Mouse (Mus musculus) intestine, postnatal 0 days (tissue): ENCODE data around the gene Kng1. TPM values are rescaled to one million over a fixed set of nuclear protein-coding genes. Genes with fewer than 3 reads are reported as not detected.
"Not testable (repeated sequence)": the region's sequence is repeated elsewhere in the genome, so short reads cannot be mapped to it uniquely, and the experiment has no call there.

ENCODE experiments used
- ATAC-seq: fragments of 200-750 bp; cut with Nextera tagmentation; 2 replicates; pipeline ENCODE4 v1.8.0; 2017; ENCODE audit warnings: mild to moderate bottlenecking, moderate TSS enrichment, moderate library complexity
- H3K27ac ChIP-seq: fragments of 300-500 bp; sonication (generic); 2 replicates; pipeline ENCODE4 v1.5.1; 2014; ENCODE audit warnings: mild to moderate bottlenecking, low read depth, low read length, moderate library complexity
- H3K27me3 ChIP-seq: fragments of 300-500 bp; sonication (generic); replicated peaks from 2 replicates; pipeline ENCODE4 v1.6.1; 2014; ENCODE audit warnings: low read length, mixed read lengths; ENCODE audit not compliant: control insufficient read depth, insufficient read depth
- H3K36me3 ChIP-seq: fragments of 300-500 bp; sonication (generic); 2 replicates; pipeline ENCODE4 v1.6.1; 2014; ENCODE audit warnings: mild to moderate bottlenecking, moderate library complexity; ENCODE audit not compliant: control insufficient read depth, insufficient read depth
- H3K4me1 ChIP-seq: fragments of 300-500 bp; sonication (generic); replicated peaks from 2 replicates; pipeline ENCODE4 v1.6.1; 2014; ENCODE audit warnings: antibody characterized with exemption, low read length, mixed read lengths; ENCODE audit not compliant: control insufficient read depth, insufficient read depth
- H3K4me2 ChIP-seq: fragments of 300-500 bp; sonication (generic); replicated peaks from 2 replicates; pipeline ENCODE4 v1.6.1; 2014; ENCODE audit warnings: low read depth, mild to moderate bottlenecking, moderate library complexity
- H3K4me3 ChIP-seq: fragments of 300-500 bp; sonication (generic); 2 replicates; pipeline ENCODE4 v1.5.1; 2014; ENCODE audit warnings: low read depth, low read length
- H3K9ac ChIP-seq: fragments of 300-500 bp; sonication (generic); 2 replicates; pipeline ENCODE4 v1.6.1; 2014; ENCODE audit warnings: mild to moderate bottlenecking, low read depth, low read length
- H3K9me3 ChIP-seq: fragments of 300-500 bp; sonication (generic); 2 replicates; pipeline ENCODE4 v1.6.1; 2016; ENCODE audit warnings: mixed run types; ENCODE audit not compliant: control insufficient read depth
- CTCF ChIP-seq: sonication (generic); IDR thresholded peaks from 2 replicates; pipeline ENCODE4 v1.5.1; 2016; ENCODE audit warnings: low read depth, mild to moderate bottlenecking, control low read depth, antibody characterized with exemption, moderate library complexity
- WGBS: fragments of 180-500 bp; shearing (Covaris S2); extraction: QIAGEN DNeasy Blood & Tissue Kit; methylation state at CpG from one replicate; pipeline ENCODE4 v1.1.7; 2014; 5-methylcytosine and 5-hydroxymethylcytosine counted together
- polyA plus RNA-seq: library from polyadenylated mRNA; unstranded; fragments of >200 nt; fragmentation: Nextera tagmentation; extraction: Ambion mirVana; gene quantifications from 2 replicates; pipeline ENCODE4 v1.2.1, GENCODE M21; 2015

The Kng1 gene
- 1.7 and 2.4 TPM in 2 replicates for polyA plus RNA-seq

GRCm38 (mm10) chr16:23057668-23058447, at the start of gene Kng1:
Kng1 (plus strand) TSS chr16:23057865.
- not testable (repeated sequence) for H3K9ac ChIP-seq, H3K27me3 ChIP-seq, H3K36me3 ChIP-seq, H3K4me2 ChIP-seq, H3K9me3 ChIP-seq, H3K27ac ChIP-seq, ATAC-seq, H3K4me1 ChIP-seq, H3K4me3 ChIP-seq
- WGBS: 78% methylated on average over 1 of the region's 1 CpGs

- not testable (repeated sequence) for H3K36me3 ChIP-seq, H3K27me3 ChIP-seq, H3K4me1 ChIP-seq, H3K4me2 ChIP-seq, H3K9me3 ChIP-seq, H3K27ac ChIP-seq, H3K9ac ChIP-seq, ATAC-seq, H3K4me3 ChIP-seq
- WGBS: 85% methylated on average over 2 of the region's 2 CpGs
Measured at GRCm38 (mm10) chr16:23013786-23014185, 43.9 kb upstream of the Kng1 start.

GRCm38 (mm10) chr16:23014645-23015044, 43.0 kb upstream of the Kng1 start:
- H3K27me3 ChIP-seq, H3K4me1 ChIP-seq, H3K36me3 ChIP-seq, H3K4me3 ChIP-seq, H3K9ac ChIP-seq, H3K4me2 ChIP-seq, ATAC-seq, H3K9me3 ChIP-seq, H3K27ac ChIP-seq: not testable (repeated sequence)
- 88% methylated on average over 8 of the region's 8 CpGs for WGBS

GRCm38 (mm10) chr16:23020571-23020970, 37.1 kb upstream of the Kng1 start:
- H3K27me3 ChIP-seq, H3K4me3 ChIP-seq, H3K9ac ChIP-seq, H3K4me1 ChIP-seq, H3K4me2 ChIP-seq, ATAC-seq, H3K9me3 ChIP-seq, H3K36me3 ChIP-seq, H3K27ac ChIP-seq: not testable (repeated sequence)
- 60% methylated on average over 1 of the region's 1 CpGs for WGBS

GRCm38 (mm10) chr16:23025111-23025510, 32.6 kb upstream of the Kng1 start:
- Histone ChIP-seq H3K4me2 (no peak overlapping the region), H3K4me1 (0 out of 2 replicates have a peak, but pooled peaks cover 3% of the 10 kb centered on the region), H3K27ac (no peak overlapping the region), H3K9me3 (no peaks in the 10 kb centered on the region), H3K36me3 (no peaks in the 10 kb centered on the region), H3K27me3 (no peaks in the 10 kb centered on the region), H3K9ac (no peak overlapping the region), H3K4me3 (no peak overlapping the region)
- 72% methylated on average over 6 of the region's 6 CpGs for WGBS
- ATAC-seq: no peak
- TF ChIP-seq CTCF: no peak

- peak; percentile 91 for ATAC-seq
- no peaks in the 10 kb centered on the region for H3K9me3 ChIP-seq
- H3K27ac ChIP-seq: peak overlapping the region; percentile 60
Measured at GRCm38 (mm10) chr16:23026582-23026981, 31.1 kb upstream of the Kng1 start.

GRCm38 (mm10) chr16:23027341-23027740, 30.3 kb upstream of the Kng1 start:
- H3K4me1 ChIP-seq, H3K9ac ChIP-seq, H3K36me3 ChIP-seq, H3K27me3 ChIP-seq, H3K4me2 ChIP-seq, H3K4me3 ChIP-seq, H3K9me3 ChIP-seq, H3K27ac ChIP-seq: not testable (repeated sequence)
- WGBS: 15% methylated on average over 3 of the region's 3 CpGs
- ATAC-seq: peak; percentile 58; the same call in 1 of the 2 replicates

More at GRCm38 (mm10) chr16:23026582-23026981, 31.1 kb upstream of the Kng1 start:
- Histone ChIP-seq H3K36me3 (no peaks in the 10 kb centered on the region), H3K4me2 (no peak overlapping the region), H3K9ac (no peak overlapping the region), H3K4me3 (no peak overlapping the region), H3K4me1 (0 out of 2 replicates have a peak, but pooled peaks cover 3% of the 10 kb centered on the region), H3K27me3 (no peaks in the 10 kb centered on the region)
- TF ChIP-seq CTCF: no peak

- H3K27me3 ChIP-seq, H3K4me1 ChIP-seq, ATAC-seq, H3K9me3 ChIP-seq, H3K27ac ChIP-seq, H3K4me3 ChIP-seq, H3K9ac ChIP-seq, H3K4me2 ChIP-seq, H3K36me3 ChIP-seq: not testable (repeated sequence)
- 79% methylated on average over 3 of the region's 3 CpGs for WGBS
Measured at GRCm38 (mm10) chr16:23028966-23029600, 28.6 kb upstream of the Kng1 start, which contains the start of gene Kng2. Kng2 (minus strand) TSS chr16:23029482.
